Mouse (Mus musculus) hindbrain, embryonic 11.5 days (tissue): ENCODE measurements around the gene Cuedc1. TPM values are rescaled to one million over a fixed set of nuclear protein-coding genes. Genes with fewer than 3 reads are reported as not detected.

Experiments used
- ATAC-seq: fragments of 200-750 bp; cut with Nextera tagmentation; 2 replicates; pipeline ENCODE4 v1.8.0; 2017; ENCODE audit warnings: mild to moderate bottlenecking, moderate TSS enrichment, moderate library complexity; ENCODE audit not compliant: low FRiP score
- DNase-seq: peaks from one replicate; pipeline ENCODE4 v3.0.0-alpha.2; 2015; ENCODE audit warnings: low spot score
- H3K27ac ChIP-seq: fragments of 300-500 bp; sonication (generic); 2 replicates; pipeline ENCODE4 v1.5.1; 2014; ENCODE audit warnings: mild to moderate bottlenecking, low read depth, low read length
- H3K27me3 ChIP-seq: fragments of 300-500 bp; sonication (generic); 2 replicates; pipeline ENCODE4 v1.6.1; 2014; ENCODE audit warnings: mild to moderate bottlenecking, low read length, moderate library complexity, mixed read lengths; ENCODE audit not compliant: control insufficient read depth, insufficient read depth
- H3K36me3 ChIP-seq: fragments of 300-500 bp; sonication (generic); 2 replicates; pipeline ENCODE4 v1.6.1; 2014; ENCODE audit warnings: mild to moderate bottlenecking, low read length, moderate library complexity, mixed read lengths; ENCODE audit not compliant: control insufficient read depth, insufficient read depth
- H3K4me1 ChIP-seq: fragments of 300-500 bp; sonication (generic); replicated peaks from 2 replicates; pipeline ENCODE4 v1.6.1; 2014; ENCODE audit warnings: low read length, mixed read lengths; ENCODE audit not compliant: control insufficient read depth, insufficient read depth
- H3K4me2 ChIP-seq: fragments of 300-500 bp; sonication (generic); replicated peaks from 2 replicates; pipeline ENCODE4 v1.6.1; 2014; ENCODE audit warnings: mild to moderate bottlenecking, low read depth, low read length
- H3K4me3 ChIP-seq: fragments of 300-500 bp; sonication (generic); 2 replicates; pipeline ENCODE4 v1.5.1; 2014; ENCODE audit warnings: low read depth, low read length
- H3K9ac ChIP-seq: fragments of 300-500 bp; sonication (generic); 2 replicates; pipeline ENCODE4 v1.6.1; 2014; ENCODE audit warnings: low read depth, low read length
- H3K9me3 ChIP-seq: fragments of 300-500 bp; sonication (generic); 2 replicates; pipeline ENCODE4 v1.6.1; 2016; ENCODE audit warnings: low read length; ENCODE audit not compliant: control insufficient read depth
- WGBS: fragments of 180-500 bp; shearing (Covaris S2); extraction: QIAGEN DNeasy Blood & Tissue Kit; methylation state at CpG from one replicate; pipeline ENCODE4 v1.1.7; 2014; 5-methylcytosine and 5-hydroxymethylcytosine counted together
- polyA plus RNA-seq: library from polyadenylated mRNA; unstranded; fragments of >200 nt; fragmentation: Nextera tagmentation; extraction: Ambion mirVana; gene quantifications from 2 replicates; pipeline ENCODE4 v1.2.1, GENCODE M21; 2014

The Cuedc1 gene
- polyA plus RNA-seq, 1 experiment from 2014 or later: 17.6 TPM

DNA sequence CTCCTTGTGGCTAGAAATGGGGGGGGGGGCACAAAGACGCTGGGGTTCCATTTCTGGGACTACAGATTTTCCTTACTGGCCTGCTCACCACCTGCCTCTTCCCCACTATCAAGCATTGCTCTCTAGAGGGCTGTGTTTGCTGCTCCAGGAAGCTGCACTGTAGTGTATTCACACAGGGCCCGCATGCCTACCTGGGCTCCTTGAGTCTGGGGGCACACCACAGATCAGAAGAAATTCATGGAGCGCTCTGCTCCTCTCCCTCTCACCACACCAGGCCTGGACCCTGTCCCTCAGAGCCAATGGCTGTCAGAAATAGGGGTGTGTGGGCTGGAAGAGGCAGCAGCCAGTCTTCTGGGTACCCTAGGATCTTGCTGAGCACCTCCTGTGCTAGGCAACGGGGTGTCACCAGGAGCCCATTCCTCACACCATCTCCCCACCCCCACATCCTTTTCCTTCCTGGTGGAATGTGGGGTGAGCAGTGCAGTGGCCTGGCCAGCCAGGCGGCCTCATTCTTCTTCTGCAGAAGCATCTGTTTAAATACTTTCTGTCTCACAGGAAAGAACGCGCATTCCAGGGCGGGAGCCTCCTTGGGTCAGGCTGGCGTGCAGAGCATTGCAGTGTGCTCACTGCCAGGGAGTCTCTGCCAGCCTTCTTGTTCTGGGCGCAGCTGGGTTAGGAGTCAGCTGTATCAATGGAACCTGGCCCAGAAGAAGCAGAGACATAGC, 74.9 kb downstream of the Cuedc1 start:
- Histone ChIP-seq H3K4me3 (no peak overlapping the region), H3K36me3 (no peaks in the 10 kb centered on the region), H3K4me2 (no peak overlapping the region), H3K9ac (no peak overlapping the region), H3K4me1 (peaks cover 23% of the 10 kb centered on the region), H3K27me3 (peaks cover 3% of the 10 kb centered on the region; the same call in 1 of the 2 replicates), H3K27ac (peak overlapping the region; percentile 2), H3K9me3 (no peaks in the 10 kb centered on the region)
- ATAC-seq (no peak), DNase-seq (no peak)
- WGBS: 21% methylated on average over 10 of the region's 10 CpGs

DNA sequence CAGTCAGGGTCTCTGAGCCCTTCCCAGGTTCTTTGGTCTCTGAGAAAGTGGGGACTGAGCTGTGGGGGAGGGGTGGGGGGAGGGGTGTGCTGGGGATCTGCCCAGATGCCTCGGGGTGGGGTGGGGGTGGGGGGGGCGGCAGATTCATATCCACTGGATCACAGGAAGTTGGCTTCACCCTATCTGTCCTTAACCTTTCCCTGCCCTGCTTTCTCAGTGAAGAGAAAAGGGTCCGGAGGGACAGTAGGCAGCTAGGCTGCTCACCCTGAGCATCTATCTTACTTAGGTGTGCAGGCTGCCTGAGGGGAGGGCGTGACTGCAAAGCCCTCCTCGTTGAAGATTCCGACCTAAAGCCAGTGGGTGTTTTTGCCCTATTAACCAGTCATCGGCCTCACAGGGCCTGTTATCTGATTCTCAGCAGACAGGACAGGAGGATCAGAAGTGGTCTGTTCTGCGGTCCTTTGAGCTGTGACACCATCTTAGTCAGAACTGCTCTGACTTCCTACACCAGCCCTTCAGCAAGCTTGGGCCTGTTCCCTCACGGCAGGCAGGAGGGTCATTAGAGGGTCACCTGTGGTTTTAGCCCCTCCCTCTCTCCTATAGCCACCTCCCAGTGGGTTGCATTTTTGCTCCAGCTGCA, 75.6 kb downstream of the Cuedc1 start:
- Histone ChIP-seq H3K27ac (peak overlapping the region; percentile 17), H3K27me3 (peaks cover 3% of the 10 kb centered on the region; the same call in 1 of the 2 replicates), H3K36me3 (no peaks in the 10 kb centered on the region), H3K4me3 (no peak overlapping the region), H3K9me3 (no peaks in the 10 kb centered on the region), H3K9ac (0 out of 2 replicates have a peak overlapping the region, but pooled peaks have one; percentile 7), H3K4me1 (peaks cover 22% of the 10 kb centered on the region), H3K4me2 (no peak overlapping the region)
- ATAC-seq: no peak
- 14% methylated on average over 9 of the region's 9 CpGs for WGBS
- no peak for DNase-seq

DNA sequence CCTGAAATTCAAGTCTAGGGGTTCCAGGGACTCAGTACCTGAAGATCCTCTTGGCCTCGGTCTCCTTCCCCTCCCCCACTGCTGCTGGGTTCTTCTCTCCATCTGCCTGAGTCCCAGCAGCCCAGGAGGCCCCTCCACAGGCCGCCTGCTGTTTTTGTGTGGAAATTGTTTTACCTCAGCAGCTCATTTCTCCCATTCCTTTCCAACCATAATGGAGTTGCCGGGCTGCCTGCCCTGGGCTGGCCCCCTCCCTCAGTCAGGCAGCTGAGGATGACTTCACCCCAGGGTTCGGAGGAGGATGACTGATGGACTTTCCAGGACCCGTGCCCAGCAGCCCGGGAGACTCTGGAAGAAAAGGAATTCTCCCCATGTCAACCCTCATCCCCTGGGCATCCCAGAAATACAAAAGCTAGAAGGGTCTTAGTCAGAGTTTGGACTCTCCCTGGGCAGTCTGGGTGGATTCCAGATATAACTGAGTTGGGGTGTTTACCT, 82.7 kb downstream of the Cuedc1 start:
- H3K27ac ChIP-seq: peak overlapping the region; percentile 77
- H3K4me1 ChIP-seq: peaks cover 19% of the 10 kb centered on the region
- peak; percentile 59 for DNase-seq
- H3K4me2 ChIP-seq: 0 out of 2 replicates have a peak overlapping the region, but pooled peaks have one; percentile 6
- H3K4me3 ChIP-seq: no peak overlapping the region
- no peaks in the 10 kb centered on the region for H3K27me3 ChIP-seq
- peak; percentile 66 for ATAC-seq
- no peaks in the 10 kb centered on the region for H3K9me3 ChIP-seq
- no peaks in the 10 kb centered on the region for H3K36me3 ChIP-seq
- 13% methylated on average over 6 of the region's 6 CpGs for WGBS
- peak overlapping the region; percentile 36; the same call in 1 of the 2 replicates for H3K9ac ChIP-seq

DNA sequence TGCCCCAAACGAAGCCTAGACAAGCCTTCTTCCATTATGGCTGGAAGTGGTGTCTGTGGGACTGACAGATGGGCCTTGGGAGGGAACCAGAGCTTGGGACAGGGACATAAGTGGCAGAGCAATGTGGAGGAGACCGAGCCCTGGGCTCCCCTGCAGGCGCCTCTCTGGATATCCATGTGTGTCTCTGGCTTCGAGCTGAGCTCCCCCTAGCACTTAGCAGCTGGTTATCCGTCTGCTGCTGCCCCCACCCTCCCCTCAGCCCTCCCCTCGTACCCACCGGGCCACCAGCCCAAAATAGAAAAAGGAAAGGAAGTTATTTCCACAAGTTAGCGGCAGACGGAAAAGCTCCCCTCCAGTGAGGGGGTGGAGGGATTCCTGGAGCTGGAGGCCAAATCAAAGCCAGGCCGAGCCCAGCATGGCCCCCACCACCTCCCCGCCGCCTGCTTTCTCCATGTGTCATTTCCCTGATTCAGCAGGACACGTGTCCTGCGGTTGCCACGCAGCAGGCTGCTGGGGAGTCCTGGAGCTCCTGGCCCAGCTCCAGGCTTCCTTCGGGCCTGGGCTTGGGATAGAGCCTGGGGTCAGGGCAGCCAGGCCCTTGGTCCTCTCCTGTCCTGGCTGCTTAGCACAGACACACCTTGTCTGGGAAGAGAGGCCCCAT, 83.2 kb downstream of the Cuedc1 start:
- H3K4me1 ChIP-seq: peaks cover 19% of the 10 kb centered on the region
- ATAC-seq: peak; percentile 66
- H3K4me3 ChIP-seq: no peak overlapping the region
- H3K36me3 ChIP-seq: no peaks in the 10 kb centered on the region
- 0 out of 2 replicates have a peak overlapping the region, but pooled peaks have one; percentile 6 for H3K4me2 ChIP-seq
- peak overlapping the region; percentile 77 for H3K27ac ChIP-seq
- H3K9me3 ChIP-seq: no peaks in the 10 kb centered on the region
- peak; percentile 51 for DNase-seq
- peak overlapping the region; percentile 40; the same call in 1 of the 2 replicates for H3K9ac ChIP-seq
- WGBS: 8% methylated on average over 16 of the region's 16 CpGs
- no peaks in the 10 kb centered on the region for H3K27me3 ChIP-seq

DNA sequence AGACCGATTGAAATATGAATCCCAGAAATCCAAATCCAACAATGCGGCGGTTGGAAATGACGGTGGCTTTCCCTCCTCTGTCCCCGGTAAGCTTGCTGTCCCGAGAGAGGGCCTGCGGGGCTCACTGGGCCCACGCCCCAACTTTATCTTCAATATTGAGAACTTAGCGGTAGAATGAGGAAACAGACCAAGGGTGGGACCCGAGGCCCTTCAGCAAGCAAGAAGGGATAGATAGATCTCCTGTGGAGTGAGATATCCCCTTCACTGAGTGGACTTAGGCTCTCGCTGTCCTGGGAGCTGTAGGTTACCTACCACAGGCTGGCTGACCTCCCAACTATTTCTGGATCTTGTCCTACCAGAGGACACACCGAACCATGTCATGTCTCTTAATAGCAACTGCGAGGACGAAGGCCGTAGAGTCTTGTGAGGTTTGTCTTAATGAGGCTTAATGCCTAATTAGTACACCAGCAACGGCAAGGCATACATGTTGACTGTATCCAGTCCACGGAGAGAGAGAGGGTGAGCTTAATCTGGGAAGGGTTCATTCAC, 86.8 kb downstream of the Cuedc1 start:
- no peaks in the 10 kb centered on the region for H3K9me3 ChIP-seq
- H3K4me1 ChIP-seq: peaks cover 21% of the 10 kb centered on the region
- no peak overlapping the region for H3K4me3 ChIP-seq
- no peaks in the 10 kb centered on the region for H3K27me3 ChIP-seq
- ATAC-seq (no peak), DNase-seq (no peak)
- H3K27ac ChIP-seq: no peak overlapping the region
- 90% methylated on average over 17 of the region's 17 CpGs for WGBS
- H3K4me2 ChIP-seq: no peak overlapping the region
- no peak overlapping the region for H3K9ac ChIP-seq
- no peaks in the 10 kb centered on the region for H3K36me3 ChIP-seq

DNA sequence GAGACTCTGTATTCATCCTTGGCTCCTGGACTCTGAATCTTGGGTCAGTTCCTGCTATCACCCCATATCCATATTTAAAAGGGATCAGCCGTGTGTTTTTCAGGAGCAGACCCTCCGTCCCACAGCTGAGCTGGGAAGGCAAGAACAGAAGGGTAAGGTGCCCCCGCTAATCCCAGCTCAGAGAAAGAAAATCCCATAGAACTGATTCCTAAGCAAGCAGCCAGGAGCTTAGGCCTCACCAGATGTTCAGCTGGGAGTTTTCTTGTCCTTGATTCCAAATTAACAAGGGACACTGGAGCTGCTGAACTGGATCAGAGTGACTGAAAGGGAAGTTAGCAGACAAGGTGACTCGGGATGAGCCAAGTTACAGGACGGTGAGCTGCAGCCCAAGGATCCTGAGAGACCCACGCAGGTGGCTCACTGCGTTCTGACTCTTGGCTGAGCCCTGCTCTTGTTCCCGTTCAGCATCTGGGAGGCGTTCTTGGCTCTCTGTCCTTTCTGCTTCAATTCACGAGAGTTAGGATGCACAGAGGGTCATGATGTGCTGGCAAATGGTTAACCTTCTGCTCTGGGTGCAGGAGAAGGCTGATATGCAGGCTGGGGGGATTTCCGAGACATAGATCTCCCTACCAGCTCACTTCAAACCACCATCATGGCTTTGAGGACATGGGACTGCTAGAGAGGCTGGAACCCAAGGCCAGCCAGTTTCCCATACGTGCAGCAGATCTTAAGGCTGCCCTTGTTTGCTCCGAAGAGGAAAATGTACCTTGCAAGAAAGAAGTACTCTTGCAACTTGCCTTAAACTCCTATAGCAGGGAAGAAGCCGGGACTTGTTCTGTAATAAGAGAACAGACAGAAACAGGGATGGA, 88.5 kb downstream of the Cuedc1 start:
- Histone ChIP-seq H3K9ac (0 out of 2 replicates have a peak overlapping the region, but pooled peaks have one; percentile 23), H3K4me3 (no peak overlapping the region), H3K4me2 (no peak overlapping the region)

DNA sequence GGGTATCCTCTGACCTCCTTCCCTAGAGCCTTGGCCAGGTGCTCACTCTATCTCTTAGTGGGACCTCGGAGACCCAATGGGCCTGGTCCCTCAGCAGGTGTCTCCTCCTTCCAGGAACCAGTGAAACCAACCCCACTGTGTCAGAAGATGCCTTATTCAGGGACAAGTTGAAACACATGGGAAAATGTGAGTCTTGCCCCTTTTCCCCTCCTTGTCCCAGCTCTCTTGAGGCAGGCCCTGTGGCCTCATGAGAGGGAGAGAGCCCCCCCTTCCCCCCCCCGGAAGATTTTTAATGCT, 89.0 kb downstream of the Cuedc1 start:
- Histone ChIP-seq H3K4me1 (peaks cover 4% of the 10 kb centered on the region; the same call in 1 of the 2 replicates), H3K27ac (peak overlapping the region; percentile 51), H3K9ac (peak overlapping the region; percentile 45), H3K27me3 (peaks cover 2% of the 10 kb centered on the region; the same call in 1 of the 2 replicates), H3K4me2 (no peak overlapping the region), H3K36me3 (no peaks in the 10 kb centered on the region), H3K4me3 (no peak overlapping the region), H3K9me3 (no peaks in the 10 kb centered on the region)
- ATAC-seq (no peak), DNase-seq (no peak)
- WGBS: 34% methylated on average over 2 of the region's 2 CpGs

More for the DNA sequence above, 88.5 kb downstream of the Cuedc1 start:
- H3K36me3 ChIP-seq: no peaks in the 10 kb centered on the region
- DNase-seq: no peak
- H3K27me3 ChIP-seq: no peaks in the 10 kb centered on the region; the same call in 1 of the 2 replicates
- H3K9me3 ChIP-seq: no peaks in the 10 kb centered on the region
- no peak for ATAC-seq
- peaks cover 7% of the 10 kb centered on the region for H3K4me1 ChIP-seq
- H3K27ac ChIP-seq: 0 out of 2 replicates have a peak overlapping the region, but pooled peaks have one; percentile 51
- 81% methylated on average over 14 of the region's 14 CpGs for WGBS
